Mouse (Mus musculus) right cerebral cortex, postnatal 14 days (tissue): Measurements from ENCODE around the gene Ppp1r1b.
"Not testable (repeated sequence)": the region's sequence is repeated elsewhere in the genome, so short reads cannot be mapped to it uniquely, and the experiment has no call there.

ENCODE experiments used
- DNase-seq: peaks from one replicate; pipeline ENCODE4 v3.0.0; 2022

Gene Ppp1r1b

GRCm38 (mm10) chr11:98377787-98378186 lies 29.6 kb downstream of the Ppp1r1b start:
- no peak for DNase-seq

GRCm38 (mm10) chr11:98379379-98379778 lies 31.2 kb downstream of the Ppp1r1b start:
- no peak for DNase-seq

GRCm38 (mm10) chr11:98380106-98380505 lies 31.9 kb downstream of the Ppp1r1b start:
- DNase-seq = no peak

- DNase-seq = no peak
These were observed 33.4 kb downstream of the Ppp1r1b start for GRCm38 (mm10) chr11:98381651-98382050.

GRCm38 (mm10) chr11:98382405-98382804 lies 34.2 kb downstream of the Ppp1r1b start:
- DNase-seq = not testable (repeated sequence)

GRCm38 (mm10) chr11:98383261-98384030 lies 35.2 kb downstream of the Ppp1r1b start, which contains the start of gene Tcap:
Gene Tcap (plus strand): TSS chr11:98383811.
- no peak for DNase-seq

GRCm38 (mm10) chr11:98384216-98384615 lies 36.0 kb downstream of the Ppp1r1b start:
- no peak for DNase-seq

GRCm38 (mm10) chr11:98384721-98385637 lies 36.8 kb downstream of the Ppp1r1b start:
- no peak for DNase-seq

GRCm38 (mm10) chr11:98385638-98386585 lies 37.7 kb downstream of the Ppp1r1b start, which contains the start of gene Pnmt:
Gene Pnmt (plus strand): TSS chr11:98386450.
- DNase-seq = no peak

GRCm38 (mm10) chr11:98386596-98386995 lies 38.4 kb downstream of the Ppp1r1b start:
- no peak for DNase-seq

- DNase-seq = no peak
These were observed 38.9 kb downstream of the Ppp1r1b start for GRCm38 (mm10) chr11:98387056-98387577.

- no peak for DNase-seq
These were observed 40.1 kb downstream of the Ppp1r1b start for GRCm38 (mm10) chr11:98388282-98388681.

- peak; percentile 78 for DNase-seq
These were observed 41.1 kb downstream of the Ppp1r1b start for GRCm38 (mm10) chr11:98389221-98389780.

GRCm38 (mm10) chr11:98390141-98390540 lies 41.9 kb downstream of the Ppp1r1b start:
- DNase-seq = no peak

GRCm38 (mm10) chr11:98392034-98392433 lies 43.8 kb downstream of the Ppp1r1b start:
- no peak for DNase-seq

GRCm38 (mm10) chr11:98392645-98393044 lies 44.4 kb downstream of the Ppp1r1b start:
- no peak for DNase-seq

- DNase-seq = no peak
These were observed 45.1 kb downstream of the Ppp1r1b start for GRCm38 (mm10) chr11:98393317-98393716.

GRCm38 (mm10) chr11:98394301-98394700 lies 46.1 kb downstream of the Ppp1r1b start:
- no peak for DNase-seq

GRCm38 (mm10) chr11:98395041-98395440 lies 46.8 kb downstream of the Ppp1r1b start:
- DNase-seq = no peak

- no peak for DNase-seq
These were observed 49.7 kb downstream of the Ppp1r1b start for GRCm38 (mm10) chr11:98397946-98398345.

GRCm38 (mm10) chr11:98400161-98400726 lies 52.0 kb downstream of the Ppp1r1b start, which contains the start of gene Pgap3:
Gene Pgap3 (minus strand): TSS chr11:98400490.
- DNase-seq = peak; percentile 85
